33 mouse cellular contexts compared by ENCODE assay signal in the genomic region with DNA sequence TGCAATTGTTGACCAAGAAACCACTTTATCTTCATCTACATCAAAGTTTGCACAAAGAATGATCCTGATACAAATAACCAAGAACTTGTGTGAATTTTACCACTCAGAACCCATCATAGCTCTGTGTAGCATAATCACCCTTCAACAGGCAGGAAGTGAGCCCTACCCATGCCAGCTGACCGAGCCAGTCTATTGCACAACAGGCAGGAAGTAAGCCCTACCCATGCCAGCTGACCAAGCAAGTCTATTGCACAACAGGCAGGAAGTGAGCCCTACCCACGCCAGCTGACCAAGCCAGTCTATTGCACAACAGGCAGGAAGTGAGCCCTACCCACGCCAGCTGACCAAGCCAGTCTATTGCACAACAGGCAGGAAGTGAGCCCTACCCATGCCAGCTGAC. TPM values are rescaled to one million over a fixed set of nuclear protein-coding genes. Genes with fewer than 3 reads are reported as not detected.
"Had no signal": no experiment of that assay in that cellular context is flagged by ENCODE, and none has a peak within 500 bp of the region (broad histone marks: within the 10 kb centered on the region; RNA-seq: fewer than 3 reads in every experiment).

No protein-coding gene starts in this region.

RNA-seq across cellular contexts. Expression of a gene that starts 17.1 kb away (rescaled TPM):
- total RNA-seq: heart, postnatal 4 days; hematopoietic stem cell, adult 5-6 weeks; hindbrain, postnatal 0 days had no signal
- polyA plus RNA-seq: heart, embryonic 12.5 days; heart, embryonic 13.5 days; heart, embryonic 14.5 days; heart, embryonic 15.5 days; heart, embryonic 16.5 days; hindbrain, embryonic 10.5 days; hindbrain, embryonic 11.5 days; hindbrain, embryonic 12.5 days; hindbrain, embryonic 13.5 days; hindbrain, embryonic 15.5 days; inflammation-experienced regulatory T-cells, adult 6 months; intestine, embryonic 14.5 days; intestine, embryonic 15.5 days; intestine, embryonic 16.5 days; intestine, postnatal 0 days; kidney, embryonic 14.5 days; kidney, embryonic 15.5 days had no signal

RNA-seq across cellular contexts. Expression of a gene that starts 45.4 kb away (rescaled TPM):
- total RNA-seq: heart, postnatal 10 days; heart, postnatal 14 days; heart, postnatal 25 days; heart, postnatal 36 days; heart, postnatal 4 days; hematopoietic stem cell, adult 5-6 weeks; hindbrain, postnatal 0 days; layer of hippocampus, adult 2 months; layer of hippocampus, postnatal 10 days; layer of hippocampus, postnatal 14 days; layer of hippocampus, postnatal 25 days; left cerebral cortex, adult 2 months had no signal
- polyA plus RNA-seq: heart, embryonic 12.5 days; heart, embryonic 13.5 days; heart, embryonic 14.5 days; heart, embryonic 15.5 days; heart, embryonic 16.5 days; heart, postnatal 0 days; hindbrain, embryonic 10.5 days; hindbrain, embryonic 11.5 days; hindbrain, embryonic 12.5 days; hindbrain, embryonic 13.5 days; hindbrain, embryonic 14.5 days; hindbrain, embryonic 15.5 days; intestine, embryonic 14.5 days; intestine, embryonic 15.5 days; intestine, embryonic 16.5 days; intestine, postnatal 0 days; kidney, embryonic 14.5 days; kidney, embryonic 15.5 days; kidney, embryonic 16.5 days; kidney, postnatal 0 days had no signal
